ENCODE assay signal across 51 mouse cellular contexts in the genomic region with DNA sequence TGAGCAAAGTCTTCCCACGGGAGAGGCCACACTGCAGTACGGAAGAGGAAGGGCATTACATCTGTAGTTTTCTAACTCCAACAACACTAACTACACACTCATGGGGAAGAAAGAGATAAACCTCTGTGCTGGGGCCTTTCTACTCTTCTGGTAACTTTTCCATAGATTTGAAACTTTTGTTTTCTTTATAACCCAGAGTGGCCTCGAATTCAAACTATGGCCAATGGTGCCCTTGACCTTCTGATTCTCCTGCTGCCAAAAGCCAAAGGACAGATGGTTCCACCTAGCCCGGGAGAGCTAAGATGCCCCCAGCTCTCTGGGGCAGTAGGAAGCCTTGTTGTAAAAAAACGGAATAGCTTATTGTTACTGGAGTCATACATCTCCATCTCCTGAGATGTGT. TPM values are rescaled to one million over a fixed set of nuclear protein-coding genes. Genes with fewer than 3 reads are reported as not detected.
"Had no signal": no experiment of that assay in that cellular context is flagged by ENCODE, and none has a peak within 500 bp of the region (broad histone marks: within the 10 kb centered on the region; RNA-seq: fewer than 3 reads in every experiment).

No protein-coding gene starts in this region.

- H3K9ac ChIP-seq: heart, embryonic 12.5 days; heart, embryonic 13.5 days; heart, embryonic 15.5 days; hindbrain, embryonic 12.5 days; hindbrain, embryonic 13.5 days; hindbrain, embryonic 15.5 days; intestine, embryonic 15.5 days; kidney, embryonic 15.5 days had no signal

- ATAC-seq: hindbrain, embryonic 16.5 days; hindbrain, postnatal 0 days; inflammation-experienced regulatory T-cells, adult 6 months; intestine, embryonic 15.5 days; intestine, embryonic 16.5 days; intestine, postnatal 0 days had no signal

- DNase-seq: heart, adult 18-20 months; heart, adult 2 months; heart, postnatal 10 days; heart, postnatal 14 days; heart, postnatal 36 days; heart, postnatal 4 days; kidney, adult 11 months; kidney, adult 18-20 months; kidney, adult 2 months; kidney, adult 8-10 months; kidney, adult 9 months; kidney, postnatal 10 days; kidney, postnatal 14 days; kidney, postnatal 25 days; kidney, postnatal 36 days; kidney, postnatal 4 days; layer of hippocampus, adult 9-11 months; layer of hippocampus, postnatal 36 days had no signal

- H3K4me2 ChIP-seq: heart, embryonic 11.5 days; heart, embryonic 12.5 days; heart, embryonic 13.5 days; heart, embryonic 15.5 days; hindbrain, embryonic 12.5 days; hindbrain, embryonic 13.5 days; hindbrain, embryonic 15.5 days; intestine, embryonic 15.5 days; kidney, embryonic 15.5 days had no signal

- H3K27ac ChIP-seq: heart, adult 2 months; heart, embryonic 10.5 days; heart, embryonic 13.5 days; heart, embryonic 15.5 days; hindbrain, embryonic 10.5 days; hindbrain, embryonic 12.5 days; hindbrain, embryonic 13.5 days; hindbrain, embryonic 15.5 days; hindbrain, postnatal 0 days; intestine, embryonic 15.5 days; kidney, embryonic 15.5 days; kidney, postnatal 0 days; layer of hippocampus, adult 2 months had no signal

- H3K4me3 ChIP-seq: heart, adult 2 months; heart, embryonic 10.5 days; heart, embryonic 12.5 days; heart, embryonic 13.5 days; heart, embryonic 15.5 days; hindbrain, embryonic 10.5 days; hindbrain, embryonic 12.5 days; hindbrain, embryonic 13.5 days; hindbrain, embryonic 15.5 days; intestine, embryonic 15.5 days; kidney, embryonic 15.5 days; layer of hippocampus, adult 2 months had no signal

- H3K36me3 ChIP-seq: heart, embryonic 10.5 days; heart, embryonic 12.5 days; heart, embryonic 13.5 days; heart, embryonic 15.5 days; hindbrain, embryonic 10.5 days; hindbrain, embryonic 12.5 days; hindbrain, embryonic 13.5 days; hindbrain, embryonic 15.5 days; intestine, embryonic 15.5 days; kidney, embryonic 15.5 days had no signal

- H3K9me3 ChIP-seq: heart, embryonic 10.5 days; heart, embryonic 12.5 days; heart, embryonic 13.5 days; heart, embryonic 15.5 days; hindbrain, embryonic 10.5 days; hindbrain, embryonic 12.5 days; hindbrain, embryonic 13.5 days; hindbrain, embryonic 15.5 days; intestine, embryonic 15.5 days; kidney, embryonic 15.5 days had no signal

RNA-seq across cellular contexts. Expression of a gene that starts 11.1 kb away (rescaled TPM):
- total RNA-seq: heart, adult 18-20 months; heart, adult 2 months; heart, adult 8-10 months; heart, postnatal 10 days; heart, postnatal 14 days; heart, postnatal 25 days; heart, postnatal 36 days; heart, postnatal 4 days; hematopoietic stem cell, adult 5-6 weeks; hindbrain, postnatal 0 days; layer of hippocampus, adult 18-20 months; layer of hippocampus, adult 2 months; layer of hippocampus, adult 8-10 months; layer of hippocampus, postnatal 10 days; layer of hippocampus, postnatal 14 days; layer of hippocampus, postnatal 25 days; layer of hippocampus, postnatal 36 days had no signal
- polyA plus RNA-seq: heart, adult 2 months; heart, embryonic 10.5 days; heart, embryonic 11.5 days; heart, embryonic 13.5 days; heart, embryonic 14.5 days; heart, embryonic 15.5 days; heart, embryonic 16.5 days; heart, postnatal 0 days; hindbrain, embryonic 12.5 days; hindbrain, embryonic 13.5 days; hindbrain, embryonic 15.5 days; hindbrain, embryonic 16.5 days; hindbrain, postnatal 0 days; intestine, embryonic 14.5 days; intestine, embryonic 15.5 days; intestine, embryonic 16.5 days; intestine, postnatal 0 days; kidney, adult 2 months; kidney, embryonic 14.5 days; kidney, embryonic 15.5 days; kidney, embryonic 16.5 days; kidney, postnatal 0 days; large intestine, adult 2 months had no signal

RNA-seq across cellular contexts. Expression of a gene that starts 22.3 kb away (rescaled TPM):
- total RNA-seq: hematopoietic stem cell, adult 5-6 weeks; hindbrain, postnatal 0 days; layer of hippocampus, adult 18-20 months; layer of hippocampus, adult 2 months; layer of hippocampus, adult 8-10 months; layer of hippocampus, postnatal 10 days; layer of hippocampus, postnatal 14 days; layer of hippocampus, postnatal 25 days; layer of hippocampus, postnatal 36 days had no signal
- polyA plus RNA-seq: heart, embryonic 10.5 days; heart, embryonic 11.5 days; heart, embryonic 12.5 days; hindbrain, embryonic 10.5 days; hindbrain, embryonic 12.5 days; hindbrain, embryonic 13.5 days; hindbrain, embryonic 15.5 days; hindbrain, embryonic 16.5 days; hindbrain, postnatal 0 days; inflammation-experienced regulatory T-cells, adult 6 months; intestine, embryonic 14.5 days; intestine, embryonic 15.5 days; intestine, embryonic 16.5 days; intestine, postnatal 0 days; kidney, embryonic 14.5 days; kidney, embryonic 15.5 days; kidney, embryonic 16.5 days; kidney, postnatal 0 days; large intestine, adult 2 months had no signal

RNA-seq across cellular contexts. Expression of a gene that starts 42.8 kb away (rescaled TPM):
- total RNA-seq: heart, adult 2 months; heart, postnatal 10 days; heart, postnatal 25 days; heart, postnatal 36 days; heart, postnatal 4 days; hematopoietic stem cell, adult 5-6 weeks; hindbrain, postnatal 0 days had no signal
- polyA plus RNA-seq: heart, embryonic 10.5 days; heart, embryonic 11.5 days; heart, embryonic 12.5 days; heart, embryonic 13.5 days; heart, embryonic 14.5 days; heart, embryonic 15.5 days; heart, postnatal 0 days; hindbrain, embryonic 10.5 days; hindbrain, embryonic 12.5 days; hindbrain, embryonic 13.5 days; hindbrain, embryonic 15.5 days; hindbrain, embryonic 16.5 days; hindbrain, postnatal 0 days; inflammation-experienced regulatory T-cells, adult 6 months; intestine, embryonic 14.5 days; intestine, embryonic 16.5 days; intestine, postnatal 0 days; large intestine, adult 2 months had no signal

RNA-seq across cellular contexts. Expression of a gene that starts 44.0 kb away (rescaled TPM):
- total RNA-seq: heart, postnatal 10 days; heart, postnatal 14 days; heart, postnatal 25 days; heart, postnatal 36 days; heart, postnatal 4 days; hematopoietic stem cell, adult 5-6 weeks; layer of hippocampus, adult 18-20 months; layer of hippocampus, adult 2 months; layer of hippocampus, adult 8-10 months; layer of hippocampus, postnatal 10 days; layer of hippocampus, postnatal 14 days; layer of hippocampus, postnatal 25 days; layer of hippocampus, postnatal 36 days had no signal
- polyA plus RNA-seq: heart, adult 2 months; heart, embryonic 10.5 days; hindbrain, embryonic 10.5 days; hindbrain, embryonic 12.5 days; hindbrain, embryonic 13.5 days; hindbrain, embryonic 15.5 days; hindbrain, embryonic 16.5 days; hindbrain, postnatal 0 days; inflammation-experienced regulatory T-cells, adult 6 months; intestine, embryonic 14.5 days; kidney, adult 2 months; kidney, embryonic 14.5 days; kidney, postnatal 0 days; large intestine, adult 2 months had no signal
